Mouse (Mus musculus) embryonic facial prominence, embryonic 13.5 days (tissue): Measurements from ENCODE around the gene Smtnl1. TPM values are rescaled to one million over a fixed set of nuclear protein-coding genes. Genes with fewer than 3 reads are reported as not detected.

Source experiments
- ATAC-seq: fragments of 200-750 bp; cut with Nextera tagmentation; 2 replicates; pipeline ENCODE4 v1.8.0; 2017; ENCODE audit warnings: low read depth; ENCODE audit not compliant: insufficient number of reproducible peaks, insufficient read depth, low FRiP score, low TSS enrichment
- H3K27ac ChIP-seq: fragments of 300-500 bp; sonication (generic); 2 replicates; pipeline ENCODE4 v1.5.1; 2015; ENCODE audit warnings: moderate library complexity, mild to moderate bottlenecking, inconsistent platforms
- H3K27me3 ChIP-seq: fragments of 300-500 bp; sonication (generic); 2 replicates; pipeline ENCODE4 v1.6.1; 2015; ENCODE audit warnings: mild to moderate bottlenecking, inconsistent platforms
- H3K36me3 ChIP-seq: fragments of 300-500 bp; sonication (generic); 2 replicates; pipeline ENCODE4 v1.6.1; 2015; ENCODE audit warnings: mild to moderate bottlenecking, inconsistent platforms
- H3K4me1 ChIP-seq: fragments of 300-500 bp; sonication (generic); 2 replicates; pipeline ENCODE4 v1.6.1; 2015; ENCODE audit warnings: inconsistent platforms
- H3K4me2 ChIP-seq: fragments of 300-500 bp; sonication (generic); 2 replicates; pipeline ENCODE4 v1.6.1; 2015; ENCODE audit warnings: moderate library complexity, mild to moderate bottlenecking, inconsistent platforms
- H3K4me3 ChIP-seq: fragments of 300-500 bp; sonication (generic); 2 replicates; pipeline ENCODE4 v1.5.1; 2015; ENCODE audit warnings: mild to moderate bottlenecking, inconsistent platforms
- H3K9ac ChIP-seq: fragments of 300-500 bp; sonication (generic); 2 replicates; pipeline ENCODE4 v1.6.1; 2015; ENCODE audit warnings: mild to moderate bottlenecking, inconsistent platforms
- H3K9me3 ChIP-seq: fragments of 300-500 bp; sonication (generic); 2 replicates; pipeline ENCODE4 v1.6.1; 2016; ENCODE audit warnings: inconsistent platforms
- WGBS: fragments of 180-500 bp; shearing (Covaris S2); methylation state at CpG from one replicate; pipeline ENCODE4 v1.1.7; 2015; ENCODE audit warnings: mixed read lengths; 5-methylcytosine and 5-hydroxymethylcytosine counted together
- polyA plus RNA-seq: library from polyadenylated mRNA; unstranded; fragments of >200 nt; fragmentation: Nextera tagmentation; extraction: Ambion mirVana; gene quantifications from 2 replicates; pipeline ENCODE4 v1.2.1, GENCODE M21; 2015

Smtnl1 gene
- polyA plus RNA-seq, 1 experiment from 2014 or later, result 0.18 TPM

GRCm38 (mm10) chr2:84790418-84790817 is 32.0 kb downstream of the Smtnl1 start:
- no peak for ATAC-seq
- Histone ChIP-seq H3K4me2 (no peak overlapping the region), H3K36me3 (no peaks in the 10 kb centered on the region), H3K4me1 (no peaks in the 10 kb centered on the region), H3K9ac (no peak overlapping the region), H3K27me3 (no peaks in the 10 kb centered on the region), H3K4me3 (no peak overlapping the region), H3K9me3 (0 out of 2 replicates have a peak, but pooled peaks cover 6% of the 10 kb centered on the region), H3K27ac (no peak overlapping the region)
- 51% methylated on average over 9 of the region's 9 CpGs for WGBS

- Histone ChIP-seq H3K4me1 (no peaks in the 10 kb centered on the region), H3K9ac (no peak overlapping the region), H3K4me3 (no peak overlapping the region), H3K4me2 (no peak overlapping the region), H3K9me3 (no peaks in the 10 kb centered on the region), H3K27me3 (no peaks in the 10 kb centered on the region), H3K36me3 (no peaks in the 10 kb centered on the region), H3K27ac (no peak overlapping the region)
- 74% methylated on average over 3 of the region's 3 CpGs for WGBS
- ATAC-seq, result no peak
Measured at GRCm38 (mm10) chr2:84788316-84788715, 34.1 kb downstream of the Smtnl1 start.

GRCm38 (mm10) chr2:84783840-84784566 is 38.4 kb downstream of the Smtnl1 start:
- H3K27me3 ChIP-seq, result no peaks in the 10 kb centered on the region
- 74% methylated on average over 3 of the region's 3 CpGs for WGBS
- H3K36me3 ChIP-seq, result no peaks in the 10 kb centered on the region
- no peak overlapping the region for H3K9ac ChIP-seq
- no peak overlapping the region for H3K4me3 ChIP-seq
- H3K4me2 ChIP-seq, result no peak overlapping the region
- no peak overlapping the region for H3K27ac ChIP-seq
- no peaks in the 10 kb centered on the region for H3K9me3 ChIP-seq
- H3K4me1 ChIP-seq, result no peaks in the 10 kb centered on the region
- ATAC-seq, result no peak

GRCm38 (mm10) chr2:84783315-84783714 is 39.1 kb downstream of the Smtnl1 start:
- no peaks in the 10 kb centered on the region for H3K9me3 ChIP-seq
- no peak overlapping the region for H3K4me3 ChIP-seq
- no peak for ATAC-seq
- H3K4me2 ChIP-seq, result no peak overlapping the region
- H3K9ac ChIP-seq, result no peak overlapping the region
- H3K4me1 ChIP-seq, result no peaks in the 10 kb centered on the region
- 81% methylated on average over 1 of the region's 1 CpGs for WGBS
- H3K27ac ChIP-seq, result no peak overlapping the region
- H3K27me3 ChIP-seq, result no peaks in the 10 kb centered on the region
- H3K36me3 ChIP-seq, result no peaks in the 10 kb centered on the region

- Histone ChIP-seq H3K36me3 (no peaks in the 10 kb centered on the region), H3K27ac (no peak overlapping the region), H3K4me1 (peaks cover 7% of the 10 kb centered on the region), H3K4me2 (no peak overlapping the region), H3K27me3 (no peaks in the 10 kb centered on the region), H3K4me3 (no peak overlapping the region), H3K9me3 (no peaks in the 10 kb centered on the region), H3K9ac (no peak overlapping the region)
- 63% methylated on average over 6 of the region's 6 CpGs for WGBS
- no peak for ATAC-seq
Measured at GRCm38 (mm10) chr2:84779210-84779609, 43.2 kb downstream of the Smtnl1 start.

- 53% methylated on average over 3 of the region's 3 CpGs for WGBS
- H3K4me2 ChIP-seq, result no peak overlapping the region
- no peak overlapping the region for H3K27ac ChIP-seq
- H3K36me3 ChIP-seq, result no peaks in the 10 kb centered on the region
- H3K4me1 ChIP-seq, result peaks cover 11% of the 10 kb centered on the region
- H3K27me3 ChIP-seq, result no peaks in the 10 kb centered on the region
- no peak overlapping the region for H3K4me3 ChIP-seq
- H3K9me3 ChIP-seq, result no peaks in the 10 kb centered on the region
- H3K9ac ChIP-seq, result no peak overlapping the region
- no peak for ATAC-seq
Measured at GRCm38 (mm10) chr2:84777706-84778105, 44.7 kb downstream of the Smtnl1 start.

GRCm38 (mm10) chr2:84775665-84776064 is 46.8 kb downstream of the Smtnl1 start:
- no peak for ATAC-seq
- Histone ChIP-seq H3K36me3 (no peaks in the 10 kb centered on the region), H3K9ac (no peak overlapping the region), H3K4me2 (no peak overlapping the region), H3K27ac (no peak overlapping the region; the same call in 1 of the 2 replicates), H3K27me3 (no peaks in the 10 kb centered on the region), H3K4me1 (peaks cover 11% of the 10 kb centered on the region), H3K9me3 (no peaks in the 10 kb centered on the region), H3K4me3 (no peak overlapping the region)
- WGBS, result 73% methylated on average over 6 of the region's 6 CpGs

- ATAC-seq, result no peak
- WGBS, result 66% methylated on average over 9 of the region's 9 CpGs
- no peak within 1 kb of the TSS; the same call in 1 of the 2 replicates for H3K27ac ChIP-seq
Measured at GRCm38 (mm10) chr2:84775241-84775640, 47.2 kb downstream of the Smtnl1 start, which contains the start of gene Serping1. Gene Serping1 (minus strand): TSS chr2:84775444.

GRCm38 (mm10) chr2:84774751-84775150 is 47.7 kb downstream of the Smtnl1 start:
- Histone ChIP-seq H3K9me3 (no peaks in the 10 kb centered on the region), H3K27me3 (no peaks in the 10 kb centered on the region), H3K4me1 (peaks cover 11% of the 10 kb centered on the region), H3K9ac (peak overlapping the region; percentile 53), H3K4me3 (peak overlapping the region; percentile 39), H3K4me2 (peak overlapping the region; percentile 63), H3K27ac (no peak overlapping the region; the same call in 1 of the 2 replicates), H3K36me3 (no peaks in the 10 kb centered on the region)
- 3% methylated on average over 12 of the region's 15 CpGs for WGBS
- peak; percentile 85 for ATAC-seq

More at GRCm38 (mm10) chr2:84775241-84775640, 47.2 kb downstream of the Smtnl1 start, which contains the start of gene Serping1:
- peak within 1 kb of the TSS; percentile 53 for H3K9ac ChIP-seq
- peak within 1 kb of the TSS; percentile 39 for H3K4me3 ChIP-seq
- H3K4me2 ChIP-seq, result peak within 1 kb of the TSS; percentile 63
- peaks cover 11% of the 10 kb centered on the region for H3K4me1 ChIP-seq
- no peaks in the 10 kb centered on the region for H3K36me3 ChIP-seq
- no peaks in the 10 kb centered on the region for H3K9me3 ChIP-seq
- H3K27me3 ChIP-seq, result no peaks in the 10 kb centered on the region

GRCm38 (mm10) chr2:84773195-84773594 is 49.3 kb downstream of the Smtnl1 start:
- no peak overlapping the region for H3K4me3 ChIP-seq
- H3K9ac ChIP-seq, result no peak overlapping the region
- ATAC-seq, result no peak
- H3K4me2 ChIP-seq, result no peak overlapping the region
- H3K4me1 ChIP-seq, result peaks cover 11% of the 10 kb centered on the region
- no peaks in the 10 kb centered on the region for H3K9me3 ChIP-seq
- H3K36me3 ChIP-seq, result no peaks in the 10 kb centered on the region
- no peak overlapping the region for H3K27ac ChIP-seq
- 75% methylated on average over 5 of the region's 5 CpGs for WGBS
- no peaks in the 10 kb centered on the region for H3K27me3 ChIP-seq

- H3K4me1 ChIP-seq, result peaks cover 11% of the 10 kb centered on the region
- 81% methylated on average over 4 of the region's 4 CpGs for WGBS
- no peak overlapping the region for H3K4me3 ChIP-seq
- no peak overlapping the region for H3K27ac ChIP-seq
- ATAC-seq, result no peak
- H3K27me3 ChIP-seq, result no peaks in the 10 kb centered on the region
- H3K9ac ChIP-seq, result no peak overlapping the region
- no peaks in the 10 kb centered on the region for H3K36me3 ChIP-seq
- no peaks in the 10 kb centered on the region for H3K9me3 ChIP-seq
- no peak overlapping the region for H3K4me2 ChIP-seq
Measured at GRCm38 (mm10) chr2:84772454-84772853, 50.0 kb downstream of the Smtnl1 start.

GRCm38 (mm10) chr2:84770501-84770900 is 52.0 kb downstream of the Smtnl1 start:
- no peaks in the 10 kb centered on the region for H3K9me3 ChIP-seq
- H3K9ac ChIP-seq, result no peak overlapping the region
- peaks cover 11% of the 10 kb centered on the region for H3K4me1 ChIP-seq
- WGBS, result 77% methylated on average over 6 of the region's 6 CpGs
- ATAC-seq, result no peak
- H3K27me3 ChIP-seq, result no peaks in the 10 kb centered on the region
- no peak overlapping the region for H3K27ac ChIP-seq
- H3K36me3 ChIP-seq, result no peaks in the 10 kb centered on the region
- no peak overlapping the region for H3K4me3 ChIP-seq
- H3K4me2 ChIP-seq, result no peak overlapping the region
